Mouse (Mus musculus): ENCODE measurements around the gene Ren1.
"Not testable (repeated sequence)": the region's sequence is repeated elsewhere in the genome, so short reads cannot be mapped to it uniquely, and the experiment has no call there.

Ren1 gene

DNA sequence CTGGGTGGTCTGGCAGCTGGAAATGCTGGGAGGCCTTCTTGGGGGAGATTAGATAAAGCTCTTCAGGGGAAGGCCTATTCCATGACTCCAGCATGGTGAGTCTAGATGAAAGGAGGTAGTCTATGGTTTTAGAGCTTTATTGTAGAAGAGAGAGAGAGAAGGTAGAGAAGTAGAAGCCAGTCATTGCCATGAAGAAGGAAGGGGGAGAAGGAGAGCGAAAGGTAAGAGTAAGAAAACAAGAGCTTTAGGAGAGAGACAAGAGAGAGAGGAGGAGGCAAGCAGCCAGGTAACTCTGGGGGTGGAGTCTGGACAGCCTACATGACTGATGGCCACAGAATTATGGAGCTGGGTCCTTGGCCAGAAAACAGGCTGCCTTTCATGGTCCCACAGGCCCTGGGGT, at the start of gene Ren1:
TSS of gene Ren1 (plus strand) at position 301 of the 400 bp plus-strand sequence.
- DNase-seq: no peak

DNA sequence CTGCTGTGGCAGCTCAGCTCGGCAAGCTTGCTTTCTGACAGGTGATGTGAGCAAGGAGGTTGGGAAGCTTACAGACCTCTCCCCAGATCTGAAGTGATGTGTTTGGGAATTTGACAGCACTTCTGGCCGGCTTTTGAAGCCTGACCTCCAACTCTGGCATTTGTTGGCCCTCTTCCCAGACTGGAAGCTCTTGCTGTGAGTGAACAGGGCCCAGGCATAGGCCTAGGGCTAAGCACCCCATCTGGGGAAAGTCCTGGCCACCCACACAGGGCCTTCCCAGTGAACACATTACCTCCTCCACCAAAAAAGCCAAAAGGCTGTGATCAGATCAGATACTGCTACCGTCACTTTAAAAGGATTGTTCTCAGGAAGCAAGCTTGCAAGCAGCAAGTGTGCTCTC, 47.8 kb upstream of the Ren1 start:
- DNase-seq: peak; percentile 49

DNA sequence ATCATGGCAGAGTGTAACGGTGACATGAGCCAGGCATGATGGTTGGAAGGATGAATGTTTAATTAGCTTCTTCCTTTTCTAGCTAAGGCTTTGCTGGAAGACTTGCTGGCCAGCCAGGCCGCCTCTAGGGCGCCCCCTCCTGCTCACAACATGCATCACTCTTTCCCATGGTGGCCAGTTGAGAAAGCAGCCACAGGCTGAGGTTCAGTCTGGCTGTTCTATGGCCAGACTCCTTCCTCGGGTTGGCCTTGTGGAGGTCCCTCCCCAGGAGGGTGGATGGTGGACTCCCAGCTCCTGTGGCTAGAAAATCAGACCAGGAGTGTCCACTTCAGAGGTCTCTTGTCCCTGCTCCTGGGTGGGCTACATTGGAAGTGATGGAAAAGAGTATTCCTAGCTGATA, 43.5 kb upstream of the Ren1 start:
- peak; percentile 80 for DNase-seq

DNA sequence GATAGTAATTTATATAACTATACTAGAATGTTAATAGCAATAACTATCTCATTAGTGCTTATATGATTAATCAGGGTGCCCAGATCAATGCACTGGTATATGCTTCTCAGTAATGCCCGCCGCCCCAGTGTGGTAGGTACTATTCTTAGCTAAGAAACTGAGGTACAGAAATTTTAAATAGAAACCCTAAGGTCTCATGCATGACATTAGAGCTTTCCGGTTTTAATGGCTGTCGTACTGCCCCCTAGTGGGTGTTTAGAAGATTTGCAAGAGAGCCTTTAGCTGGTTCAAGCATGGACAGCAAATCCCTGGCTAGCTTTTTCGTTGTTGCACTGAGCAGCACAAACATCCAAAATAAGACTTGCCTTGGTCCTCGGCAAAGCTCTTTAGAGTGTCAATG, 43.0 kb upstream of the Ren1 start:
- DNase-seq: peak; percentile 83

DNA sequence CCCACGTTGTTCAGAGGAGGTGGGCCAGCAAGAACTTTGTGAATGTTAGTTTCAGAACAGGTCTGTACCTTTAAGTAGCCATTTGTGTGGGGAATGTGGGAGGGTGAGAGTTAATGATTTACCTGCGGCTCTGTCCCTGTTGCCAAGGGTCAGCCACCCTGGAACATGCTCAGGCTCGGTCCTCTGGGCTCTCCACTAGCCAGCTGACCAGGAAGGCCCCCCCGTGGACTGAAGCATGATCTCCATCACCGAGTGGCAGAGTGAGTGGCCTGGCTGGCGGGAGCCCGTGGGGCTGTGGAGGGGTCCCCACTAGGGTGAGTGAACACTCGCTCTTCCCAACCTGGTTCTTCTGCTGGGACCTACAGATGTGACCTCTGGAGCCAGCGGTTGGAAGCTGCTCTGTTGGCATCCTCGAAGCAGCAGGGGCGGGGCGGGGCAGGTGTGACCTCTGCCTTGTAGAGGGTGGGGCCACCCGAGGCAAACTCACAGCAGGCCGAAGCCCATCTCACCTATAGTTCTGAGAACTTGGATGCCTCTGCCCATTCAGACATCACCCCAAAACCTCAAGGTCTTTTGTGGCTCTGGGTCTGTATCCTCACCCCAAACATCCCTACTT, 40.5 kb upstream of the Ren1 start, which contains the start of gene Golt1a:
TSS of gene Golt1a (plus strand) at position 149 of the 616 bp plus-strand sequence.
- DNase-seq: no peak

DNA sequence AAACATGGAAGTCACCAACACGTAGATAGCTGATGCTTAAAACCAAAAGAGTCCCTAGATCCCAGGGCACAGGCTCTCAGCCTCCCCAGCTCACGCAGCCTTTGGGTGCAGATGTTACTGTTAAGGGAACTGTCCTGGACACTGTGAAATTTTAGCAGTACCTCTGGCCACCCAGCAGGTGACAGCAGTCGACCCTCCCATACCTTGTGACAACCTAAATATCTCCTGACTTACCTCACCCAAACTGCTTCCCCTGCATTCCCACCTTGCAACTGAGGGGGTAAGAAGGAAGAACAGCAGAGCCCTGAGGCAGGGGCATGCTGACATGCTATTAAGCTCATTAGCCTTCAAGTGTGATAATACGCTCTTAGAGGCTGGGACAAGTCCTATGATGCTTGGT, 39.1 kb upstream of the Ren1 start:
- no peak for DNase-seq

DNA sequence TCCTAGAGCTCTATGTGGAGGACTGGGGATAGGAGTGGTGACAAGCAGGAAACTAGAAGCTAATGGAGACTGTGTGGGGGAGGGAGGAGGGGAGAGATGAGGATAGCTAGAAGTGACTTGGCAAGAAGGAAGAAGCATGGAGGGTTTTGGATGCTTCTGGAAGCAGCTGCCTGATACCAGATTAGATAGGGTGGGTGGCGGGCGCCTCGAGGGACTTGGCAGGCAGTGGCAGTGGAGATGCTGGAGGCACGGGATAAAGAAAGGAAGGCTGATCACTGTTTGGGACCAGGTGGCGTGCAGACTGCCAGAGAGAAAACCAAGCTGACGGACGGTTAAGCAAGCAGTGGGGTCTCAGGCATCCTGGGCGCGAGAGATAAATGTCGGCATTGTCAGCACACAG, 38.4 kb upstream of the Ren1 start:
- DNase-seq: peak; percentile 43

DNA sequence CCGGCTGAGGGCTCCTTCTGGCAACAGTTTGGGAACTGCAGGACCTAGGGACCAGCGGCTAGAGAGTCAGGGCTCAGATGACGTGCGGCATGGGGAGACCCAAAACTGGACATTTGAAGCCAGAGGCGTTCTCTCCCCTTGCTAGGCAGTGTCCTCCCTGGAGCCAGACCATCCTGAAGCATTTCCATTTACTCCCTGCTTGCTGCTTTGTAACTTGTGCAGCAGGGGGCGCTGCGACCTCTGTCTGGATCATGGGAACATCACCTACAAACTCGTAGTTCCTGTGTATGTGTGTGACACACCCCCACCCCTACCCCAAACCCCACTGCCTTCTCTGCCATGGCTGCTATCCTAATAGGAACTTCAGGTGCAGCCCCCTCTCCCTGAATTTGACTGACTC, 35.9 kb upstream of the Ren1 start:
- peak; percentile 74 for DNase-seq

DNA sequence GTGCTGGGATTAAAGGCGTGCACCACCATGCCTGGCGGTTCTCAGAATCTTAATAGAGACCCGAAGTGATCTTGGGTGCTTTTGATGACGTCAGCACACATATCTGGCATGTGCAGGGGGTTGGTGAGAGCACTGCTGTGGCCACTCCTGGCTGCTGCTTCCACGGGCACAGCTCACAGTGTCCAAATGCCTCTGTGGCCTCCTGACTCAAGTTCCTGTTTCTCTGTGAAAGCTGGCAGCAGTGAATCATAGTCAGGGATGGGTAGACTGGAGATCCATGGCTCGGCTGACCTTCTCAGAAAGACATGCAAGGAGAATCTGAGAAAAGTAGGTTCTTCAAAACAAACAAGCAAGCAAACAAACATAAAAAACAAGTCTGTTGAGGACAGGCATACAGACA, 34.5 kb upstream of the Ren1 start:
- DNase-seq: no peak

DNA sequence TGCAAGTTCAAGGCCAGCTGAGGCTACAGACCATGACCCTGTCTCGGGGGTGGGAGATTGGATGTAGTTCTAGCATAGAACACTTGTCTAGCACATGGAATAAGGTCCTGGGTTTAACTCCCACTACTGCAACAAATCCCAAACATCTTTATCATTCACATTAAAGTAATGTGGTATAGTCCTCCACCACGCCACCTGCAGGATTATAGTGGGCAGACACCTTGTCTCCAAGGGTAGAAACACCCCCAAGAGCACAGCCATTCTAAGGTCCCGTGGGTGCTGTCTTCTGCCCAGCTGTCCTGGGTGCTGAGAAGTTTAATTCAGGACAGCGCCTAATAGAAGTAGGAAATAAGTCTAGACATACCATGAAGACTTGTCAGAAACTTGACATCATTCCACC, 33.7 kb upstream of the Ren1 start:
- DNase-seq: no peak

DNA sequence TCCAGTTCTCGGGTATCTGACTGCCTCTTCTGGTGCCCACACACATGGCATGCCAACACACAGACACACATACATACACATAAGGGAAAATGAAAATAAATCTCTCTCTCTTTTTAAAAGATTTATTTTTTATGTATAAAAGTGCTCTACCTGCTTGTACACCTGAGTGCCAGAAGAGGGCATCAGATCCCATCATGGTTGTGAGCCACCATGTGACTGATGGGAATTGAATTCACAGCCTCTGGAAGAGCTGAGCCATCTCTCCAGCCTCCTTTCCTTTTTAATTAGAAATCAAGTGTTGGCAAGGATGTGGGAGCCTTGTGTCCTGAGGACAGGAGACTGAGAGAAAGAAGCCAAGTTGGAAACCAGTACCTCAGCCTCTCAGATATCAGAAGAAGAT, 33.2 kb upstream of the Ren1 start:
- DNase-seq: no peak

DNA sequence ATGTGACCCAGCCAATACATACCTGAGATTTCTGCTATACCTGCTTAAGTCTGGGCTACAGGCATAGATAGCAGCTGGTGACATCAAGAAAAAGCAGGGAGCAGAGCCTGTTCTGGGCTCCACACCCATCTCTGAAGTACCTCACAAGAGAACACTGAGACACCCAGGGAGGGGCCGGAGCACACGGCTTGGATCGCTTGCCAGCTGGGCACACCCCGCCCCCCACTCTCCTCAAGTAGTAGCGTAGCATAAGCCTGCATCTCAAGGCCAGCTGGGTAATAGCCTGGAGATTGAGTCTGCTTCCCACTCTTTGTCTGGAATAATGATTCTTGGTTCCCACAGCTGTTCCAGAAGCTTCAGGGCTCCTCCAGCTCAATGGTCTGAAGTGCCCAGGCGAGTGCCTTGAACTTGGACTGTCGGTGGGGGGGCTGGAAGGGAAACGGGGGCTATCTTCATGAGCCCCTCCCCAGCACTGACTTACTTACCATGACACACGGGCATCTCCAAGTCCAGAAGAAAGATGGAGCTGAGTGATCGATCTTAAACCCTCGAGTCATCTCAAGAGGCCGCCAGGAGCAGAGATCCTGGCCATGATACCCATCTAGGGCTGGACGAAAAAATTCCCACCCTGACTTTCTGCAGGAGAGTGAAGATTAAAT, 28.9 kb upstream of the Ren1 start, which contains the start of gene Kiss1:
TSS of gene Kiss1 (plus strand) at position 609 of the 659 bp plus-strand sequence.
- no peak for DNase-seq

DNA sequence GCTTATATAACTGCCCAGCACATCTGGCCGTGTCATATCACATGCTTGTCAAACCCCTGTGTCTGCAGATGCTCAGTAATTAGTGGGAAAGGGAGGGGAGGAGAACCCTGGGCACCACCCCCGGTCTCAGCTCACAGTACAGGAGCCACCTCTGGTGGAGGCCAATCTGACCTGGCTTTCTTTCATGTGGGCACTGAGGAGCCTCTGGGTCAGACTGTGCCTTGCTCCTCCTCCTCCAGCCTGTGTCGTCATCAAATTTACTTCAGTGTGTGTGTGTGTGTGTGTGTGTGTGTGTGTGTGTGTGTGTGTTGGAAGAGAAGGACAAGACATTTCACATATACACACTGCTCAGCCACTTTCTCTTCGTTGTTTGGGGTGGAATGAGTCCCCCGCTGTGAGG, 27.0 kb upstream of the Ren1 start:
- no peak for DNase-seq

DNA sequence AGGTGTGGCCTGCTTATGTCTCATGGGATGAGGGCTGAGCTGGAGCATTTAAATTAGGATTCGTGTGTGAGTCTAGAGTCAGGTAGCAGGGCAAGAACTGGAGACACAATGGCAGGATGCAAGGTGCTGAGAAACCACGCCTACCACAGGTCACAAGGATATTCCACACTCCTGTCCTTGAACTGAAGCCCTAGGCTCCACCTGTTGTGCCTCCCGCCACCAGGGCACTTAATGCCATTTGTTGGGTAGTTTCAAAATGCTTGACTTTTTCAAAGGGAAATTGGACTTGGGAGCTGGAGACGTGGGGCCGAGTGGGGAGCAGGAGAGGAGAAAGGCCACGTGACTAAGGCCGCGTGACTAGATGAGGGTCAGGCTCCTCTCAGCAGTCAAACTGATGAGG, 24.4 kb upstream of the Ren1 start:
- no peak for DNase-seq

DNA sequence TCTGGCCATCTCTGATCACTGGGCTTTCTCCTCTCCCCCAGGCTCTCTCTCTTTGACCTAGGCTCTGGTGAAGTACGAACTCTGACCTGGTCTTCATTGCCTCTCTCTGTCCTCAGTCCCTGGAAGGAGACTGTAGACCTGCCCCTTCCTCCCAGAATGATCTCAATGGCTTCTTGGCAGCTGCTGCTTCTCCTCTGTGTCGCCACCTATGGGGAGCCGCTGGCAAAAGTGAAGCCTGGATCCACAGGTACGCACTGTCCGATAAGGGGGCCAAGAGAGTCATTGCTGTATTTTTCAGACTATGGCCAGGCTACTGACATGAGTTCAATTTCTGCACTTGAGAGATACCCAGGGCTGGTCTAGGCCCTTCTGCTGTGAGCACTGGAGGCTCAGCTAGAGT, 23.2 kb upstream of the Ren1 start:
- no peak for DNase-seq

DNA sequence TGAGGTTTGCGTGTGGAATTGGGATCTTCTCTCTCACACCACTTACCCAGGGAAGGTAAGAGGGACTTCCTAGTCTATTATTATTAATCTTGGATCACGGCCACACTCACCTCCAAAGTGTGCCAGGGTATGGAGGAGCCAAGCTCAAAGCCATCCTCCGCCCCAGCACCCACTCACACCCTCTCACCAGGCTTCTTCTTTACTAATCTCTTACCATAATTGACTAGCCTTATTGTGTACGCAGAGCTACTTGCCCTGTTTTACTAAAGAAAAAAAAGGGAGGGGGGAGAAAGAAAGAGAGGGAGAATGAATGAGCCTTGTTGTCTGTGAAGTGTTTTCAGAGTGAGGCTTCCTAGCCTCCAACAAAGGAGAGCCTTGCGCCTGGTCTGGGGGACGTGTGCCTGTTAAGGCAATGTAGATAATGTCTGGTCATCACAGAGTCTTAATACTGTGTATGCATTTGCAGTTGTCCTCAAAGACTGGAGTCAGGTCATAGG, 22.0 kb upstream of the Ren1 start:
- DNase-seq: peak; percentile 27

DNA sequence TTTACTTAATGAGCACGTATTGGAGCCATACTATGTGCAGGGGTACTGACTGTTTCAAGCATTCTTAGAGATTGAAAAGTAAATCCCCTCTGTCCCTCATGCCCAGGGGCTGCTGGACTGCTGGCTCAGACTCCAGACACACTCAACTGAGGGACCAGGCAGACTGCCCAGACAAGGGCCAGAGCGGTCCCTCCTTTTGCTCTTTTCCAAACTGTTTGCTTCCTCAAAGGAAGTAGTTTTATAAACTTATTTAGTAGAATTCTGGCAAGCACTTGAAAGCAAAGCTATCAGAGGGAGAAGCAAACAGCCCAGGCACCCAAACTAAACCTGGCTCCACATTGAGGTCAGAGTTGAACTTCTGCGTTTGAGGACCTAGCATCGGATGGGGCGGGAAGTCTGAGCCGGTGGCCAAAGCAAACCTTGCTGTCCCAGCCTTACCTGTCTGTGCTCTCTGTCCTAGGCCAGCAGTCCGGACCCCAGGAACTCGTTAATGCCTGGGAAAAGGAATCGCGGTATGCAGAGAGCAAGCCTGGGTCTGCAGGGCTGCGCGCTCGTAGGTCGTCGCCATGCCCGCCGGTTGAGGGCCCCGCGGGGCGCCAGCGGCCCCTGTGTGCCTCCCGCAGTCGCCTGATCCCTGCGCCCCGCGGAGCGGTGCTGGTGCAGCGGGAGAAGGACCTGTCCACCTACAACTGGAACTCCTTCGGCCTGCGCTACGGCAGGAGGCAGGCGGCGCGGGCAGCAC, 21.2 kb upstream of the Ren1 start:
- peak; percentile 45 for DNase-seq

DNA sequence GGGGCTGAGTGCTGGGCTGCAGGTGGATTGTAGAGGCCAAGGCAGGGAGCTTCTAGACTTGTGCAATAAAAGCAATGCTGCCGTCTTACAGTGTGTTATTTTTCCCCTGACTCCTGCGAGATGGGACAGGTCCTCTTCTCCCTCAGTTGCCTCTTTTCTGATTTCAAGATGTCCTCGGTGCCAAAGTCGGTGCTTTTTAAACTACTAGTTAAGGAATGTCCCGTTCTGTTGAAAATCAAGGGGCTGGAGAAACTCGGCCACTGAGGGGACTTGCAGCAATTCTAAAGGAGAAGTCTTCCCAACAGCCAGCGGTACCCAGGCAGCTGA, 20.7 kb upstream of the Ren1 start:
- no peak for DNase-seq

DNA sequence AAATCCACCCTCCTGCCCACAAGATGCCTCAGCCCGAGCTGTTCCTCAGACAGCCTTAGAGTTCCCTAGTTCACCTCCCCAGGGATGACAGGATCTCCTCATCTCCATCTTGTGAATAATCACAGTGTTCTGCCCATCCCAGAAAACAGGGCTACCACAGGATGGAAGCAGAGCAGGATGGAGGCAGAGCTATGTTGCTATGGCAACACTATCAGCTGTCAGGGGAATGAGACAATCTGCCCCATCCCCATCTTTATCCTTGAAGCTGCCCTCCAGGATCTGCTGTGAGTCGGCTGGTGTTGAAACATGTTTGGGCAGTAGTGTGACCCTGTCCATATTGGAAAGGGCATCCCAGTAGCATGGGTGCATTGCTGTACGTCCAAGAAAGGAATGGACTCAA, 19.2 kb upstream of the Ren1 start:
- DNase-seq: peak; percentile 55

DNA sequence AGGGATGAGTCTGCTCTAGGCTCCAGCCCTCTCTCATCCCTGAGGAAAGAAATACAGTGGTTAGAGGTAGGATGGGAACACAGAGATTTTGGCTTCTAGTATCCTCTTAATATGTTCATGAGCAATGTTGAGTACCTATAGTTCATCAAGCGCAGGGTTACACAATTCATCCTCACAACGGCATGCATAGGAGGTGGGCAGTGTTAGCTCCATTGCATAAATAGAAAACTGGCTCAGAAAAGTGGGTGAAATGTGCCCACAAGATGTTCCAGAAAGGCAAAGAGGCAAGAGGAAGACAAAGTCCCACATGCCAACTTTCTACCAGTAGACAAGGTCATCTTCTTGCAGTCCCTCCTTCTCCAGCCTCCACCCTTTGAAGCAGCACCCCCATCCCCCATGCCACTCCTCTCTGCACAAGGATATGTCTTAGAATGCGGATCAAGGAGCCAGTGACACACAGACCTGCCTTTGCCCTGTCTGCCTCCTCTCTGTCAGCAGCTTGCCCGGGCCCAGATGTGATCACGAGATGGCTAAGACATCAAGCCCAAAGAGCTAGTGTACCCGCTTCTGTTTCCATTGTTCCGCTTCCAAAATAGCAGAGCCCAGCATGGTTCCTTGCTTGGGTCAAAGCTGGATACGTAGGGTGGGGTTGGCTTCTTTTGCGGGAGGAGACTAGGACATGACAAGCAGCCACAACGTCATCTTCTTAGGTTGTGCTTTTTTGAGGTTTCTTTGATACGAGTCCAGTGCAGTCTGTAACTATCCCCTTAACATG, 17.5 kb upstream of the Ren1 start:
- DNase-seq: no peak

DNA sequence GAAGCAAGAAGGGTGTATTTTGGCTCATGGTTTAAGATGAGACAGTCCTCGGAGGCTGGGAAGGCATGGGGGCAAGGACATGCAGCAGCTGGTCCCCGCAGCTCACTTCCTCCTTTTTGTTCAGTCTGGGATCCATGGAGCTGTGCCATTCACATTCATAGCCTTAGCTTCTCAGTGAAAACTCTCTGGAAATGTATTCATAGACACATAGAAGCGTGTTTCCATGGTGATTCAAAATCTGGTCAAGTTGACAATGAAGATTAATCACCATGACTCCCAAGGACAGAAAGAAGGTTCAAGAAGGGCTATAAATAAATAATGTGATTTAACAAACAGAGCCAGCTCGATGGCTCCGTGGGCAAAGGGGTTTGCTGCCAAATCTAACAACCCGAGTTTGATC, 16.4 kb upstream of the Ren1 start:
- no peak for DNase-seq

DNA sequence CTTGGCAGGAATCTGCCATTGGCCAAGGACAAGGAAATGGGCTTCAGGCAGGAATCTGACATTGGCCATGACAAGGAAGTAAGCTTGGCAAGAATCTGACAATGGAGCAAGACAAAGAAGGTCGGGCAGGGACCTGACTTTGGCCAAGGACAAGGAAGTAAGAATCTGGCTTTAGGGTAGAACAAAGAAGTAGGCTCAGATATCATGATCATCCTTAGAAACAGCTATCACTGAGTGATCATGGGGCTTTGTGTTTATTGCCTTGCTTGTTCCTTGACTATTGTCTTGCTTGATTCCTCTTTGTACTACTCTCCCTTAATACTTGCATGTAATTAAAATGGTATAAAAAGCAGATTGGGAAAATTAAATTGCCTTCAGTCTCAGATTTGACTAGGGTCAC, 9.9 kb upstream of the Ren1 start:
- not testable (repeated sequence) for DNase-seq

DNA sequence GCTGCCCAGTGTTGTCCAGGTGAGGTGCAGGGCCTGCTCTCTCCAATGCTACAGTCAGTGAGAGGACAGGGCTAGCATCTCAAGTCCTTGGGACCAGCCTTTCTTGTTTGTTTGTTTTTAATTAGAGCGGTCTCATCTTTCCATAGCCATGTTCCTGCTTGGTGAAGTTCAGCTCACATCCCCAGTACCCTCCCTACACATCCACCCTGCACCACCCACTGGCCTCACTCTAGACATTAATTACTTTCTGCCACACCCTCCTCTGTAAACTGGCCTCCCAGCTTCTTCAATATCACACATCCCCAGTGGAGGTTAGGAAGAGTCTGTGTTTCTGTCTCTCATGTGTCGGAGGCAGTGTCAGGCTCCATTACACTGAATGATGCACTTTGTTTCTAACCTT, 6.0 kb upstream of the Ren1 start:
- DNase-seq: no peak
